Mouse (Mus musculus) midbrain, embryonic 15.5 days (tissue): Measurements from ENCODE around the gene Rbms3. TPM values are rescaled to one million over a fixed set of nuclear protein-coding genes. Genes with fewer than 3 reads are reported as not detected.

ENCODE experiments used
- ATAC-seq: fragments of 200-750 bp; cut with Nextera tagmentation; replicated peaks from 2 replicates; pipeline ENCODE4 v1.8.0; 2017; ENCODE audit warnings: moderate TSS enrichment
- H3K27ac ChIP-seq: fragments of 300-500 bp; sonication (generic); 2 replicates; pipeline ENCODE4 v1.5.1; 2015; ENCODE audit warnings: mild to moderate bottlenecking, inconsistent platforms
- H3K27me3 ChIP-seq: fragments of 300-500 bp; sonication (generic); replicated peaks from 2 replicates; pipeline ENCODE4 v1.6.1; 2015; ENCODE audit warnings: inconsistent platforms
- H3K36me3 ChIP-seq: fragments of 300-500 bp; sonication (generic); replicated peaks from 2 replicates; pipeline ENCODE4 v1.6.1; 2015; ENCODE audit warnings: inconsistent platforms
- H3K4me1 ChIP-seq: fragments of 300-500 bp; sonication (generic); 2 replicates; pipeline ENCODE4 v1.6.1; 2015; ENCODE audit warnings: inconsistent platforms
- H3K4me2 ChIP-seq: fragments of 300-500 bp; sonication (generic); 2 replicates; pipeline ENCODE4 v1.6.1; 2015; ENCODE audit warnings: inconsistent platforms, mild to moderate bottlenecking, moderate library complexity
- H3K4me3 ChIP-seq: fragments of 300-500 bp; sonication (generic); 2 replicates; pipeline ENCODE4 v1.5.1; 2015; ENCODE audit warnings: mild to moderate bottlenecking, inconsistent platforms
- H3K9ac ChIP-seq: fragments of 300-500 bp; sonication (generic); 2 replicates; pipeline ENCODE4 v1.6.1; 2015; ENCODE audit warnings: mild to moderate bottlenecking, inconsistent platforms
- H3K9me3 ChIP-seq: fragments of 300-500 bp; sonication (generic); 2 replicates; pipeline ENCODE4 v1.6.1; 2016; ENCODE audit warnings: inconsistent platforms
- WGBS: fragments of 180-500 bp; shearing (Covaris S2); methylation state at CpG from one replicate; pipeline ENCODE4 v1.1.7; 2015; ENCODE audit warnings: mixed read lengths; 5-methylcytosine and 5-hydroxymethylcytosine counted together
- polyA plus RNA-seq: library from polyadenylated mRNA; unstranded; fragments of >200 nt; fragmentation: Nextera tagmentation; extraction: Ambion mirVana; gene quantifications from 2 replicates; pipeline ENCODE4 v1.2.1, GENCODE M21; 2015

Gene Rbms3
- polyA plus RNA-seq, 1 experiment from 2014 or later: 51.9 TPM

DNA sequence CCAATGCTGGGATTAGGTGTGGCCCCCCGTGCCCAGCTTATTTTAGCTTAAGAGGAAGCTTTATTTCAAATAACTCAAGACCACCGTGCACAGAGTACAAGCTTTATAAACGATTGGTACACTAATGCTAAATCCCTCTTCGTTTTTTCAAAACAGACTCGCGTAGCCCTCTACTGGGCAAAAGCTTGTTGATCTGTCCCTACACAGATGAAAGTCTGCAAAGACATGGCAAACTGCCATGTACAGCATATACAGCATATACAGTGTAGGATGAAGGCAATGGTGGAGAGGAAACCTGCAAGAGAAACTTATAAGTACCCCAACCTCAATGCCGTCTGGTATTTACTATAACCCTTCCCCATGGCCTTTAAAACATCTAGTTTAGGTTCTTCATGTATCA is 46.1 kb downstream of the Rbms3 start:
- H3K4me3 ChIP-seq: no peak overlapping the region
- H3K4me2 ChIP-seq: no peak overlapping the region
- no peak overlapping the region for H3K9ac ChIP-seq
- ATAC-seq: no peak
- no peaks in the 10 kb centered on the region for H3K36me3 ChIP-seq
- 63% methylated on average over 7 of the region's 7 CpGs for WGBS
- no peaks in the 10 kb centered on the region for H3K27me3 ChIP-seq
- no peaks in the 10 kb centered on the region for H3K4me1 ChIP-seq
- H3K27ac ChIP-seq: no peak overlapping the region
- H3K9me3 ChIP-seq: no peaks in the 10 kb centered on the region

DNA sequence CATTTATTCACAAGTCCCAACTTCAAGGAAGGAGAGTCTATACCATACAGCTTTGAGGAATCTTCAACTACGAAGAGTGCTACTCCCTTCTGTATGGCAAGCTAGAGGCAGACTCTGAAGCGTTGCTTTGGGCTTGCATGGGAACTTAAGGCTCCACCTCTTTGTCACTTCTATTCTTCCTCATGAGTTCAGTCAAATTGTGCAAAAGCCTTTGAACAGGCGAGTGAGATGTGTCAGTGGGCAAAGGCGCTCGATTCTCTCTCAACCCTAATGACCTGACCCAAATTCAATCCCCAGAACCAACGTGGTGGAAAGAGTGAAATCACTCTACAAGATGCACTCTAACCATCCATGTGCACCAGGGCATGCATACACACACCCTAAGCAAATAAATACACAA is 47.1 kb downstream of the Rbms3 start:
- ATAC-seq: no peak
- 72% methylated on average over 6 of the region's 6 CpGs for WGBS
- H3K4me2 ChIP-seq: no peak overlapping the region
- H3K9me3 ChIP-seq: no peaks in the 10 kb centered on the region
- H3K4me1 ChIP-seq: no peaks in the 10 kb centered on the region
- H3K36me3 ChIP-seq: no peaks in the 10 kb centered on the region
- H3K27me3 ChIP-seq: no peaks in the 10 kb centered on the region
- H3K4me3 ChIP-seq: no peak overlapping the region
- H3K27ac ChIP-seq: no peak overlapping the region
- no peak overlapping the region for H3K9ac ChIP-seq

DNA sequence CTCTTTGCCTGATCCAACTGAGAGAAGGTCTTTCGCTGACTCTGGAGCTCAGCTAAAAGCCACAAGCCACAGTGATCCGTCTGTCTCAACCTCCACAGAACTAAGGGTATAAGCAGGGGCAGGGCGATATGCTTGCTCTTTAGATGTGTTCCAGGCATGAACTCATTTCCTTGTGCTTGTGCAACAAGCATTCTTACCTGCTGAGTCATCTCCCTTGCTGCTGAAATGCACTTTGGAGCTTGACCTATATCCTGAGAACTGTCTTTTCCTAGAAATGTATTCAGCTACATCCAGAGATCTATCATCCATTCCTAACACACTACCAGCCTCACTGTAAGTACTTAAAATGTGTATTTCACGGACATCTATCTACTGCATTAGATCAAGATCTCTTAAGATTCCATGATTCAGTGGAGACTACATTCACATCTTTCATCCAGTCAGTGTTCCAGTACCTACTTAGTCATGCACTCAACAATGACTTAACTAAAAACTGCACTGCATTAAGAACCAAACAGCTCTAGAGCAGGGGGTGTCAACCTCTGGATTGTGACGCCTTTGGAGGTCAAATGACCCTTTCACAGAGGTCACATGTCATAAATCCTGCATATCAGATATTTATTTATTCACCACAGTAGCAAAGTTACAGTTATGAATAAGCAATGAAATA is 58.4 kb downstream of the Rbms3 start:
- Histone ChIP-seq H3K36me3 (no peaks in the 10 kb centered on the region), H3K27me3 (no peaks in the 10 kb centered on the region), H3K9me3 (no peaks in the 10 kb centered on the region), H3K4me3 (no peak overlapping the region), H3K9ac (no peak overlapping the region), H3K4me1 (no peaks in the 10 kb centered on the region), H3K27ac (no peak overlapping the region), H3K4me2 (no peak overlapping the region)
- no peak for ATAC-seq
- 86% methylated on average over 5 of the region's 5 CpGs for WGBS

DNA sequence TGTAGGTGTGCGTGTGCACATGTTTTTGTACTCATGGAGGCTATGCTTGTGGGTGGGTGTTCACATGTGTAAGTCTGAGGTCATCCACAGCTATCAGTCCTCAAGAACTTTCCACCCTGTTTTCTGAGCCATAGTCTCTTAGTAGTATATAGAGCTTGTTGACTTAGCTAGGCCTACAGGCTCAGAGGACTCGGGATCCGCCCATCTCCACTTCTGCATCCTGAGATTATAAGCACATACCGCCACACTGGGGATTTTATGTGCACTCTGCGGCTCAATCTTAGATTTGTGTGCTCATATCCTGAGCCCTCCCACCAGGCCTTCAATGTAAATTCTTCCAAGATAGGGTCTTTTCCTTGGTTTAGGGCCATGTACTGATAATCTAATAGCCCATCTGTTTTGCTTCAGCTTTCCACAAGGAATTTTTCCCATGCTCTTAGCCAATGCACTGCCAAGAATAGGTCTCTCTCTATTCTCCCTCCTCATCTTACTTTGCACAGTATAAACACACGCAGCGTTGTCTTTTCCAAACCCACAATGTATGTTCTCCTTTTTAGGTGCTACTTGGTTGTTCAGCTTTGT is 59.4 kb downstream of the Rbms3 start:
- Histone ChIP-seq H3K4me1 (no peaks in the 10 kb centered on the region), H3K27me3 (no peaks in the 10 kb centered on the region), H3K4me3 (no peak overlapping the region), H3K36me3 (no peaks in the 10 kb centered on the region), H3K9ac (no peak overlapping the region), H3K4me2 (no peak overlapping the region), H3K9me3 (no peaks in the 10 kb centered on the region), H3K27ac (no peak overlapping the region)
- 93% methylated on average over 7 of the region's 7 CpGs for WGBS
- ATAC-seq: no peak

DNA sequence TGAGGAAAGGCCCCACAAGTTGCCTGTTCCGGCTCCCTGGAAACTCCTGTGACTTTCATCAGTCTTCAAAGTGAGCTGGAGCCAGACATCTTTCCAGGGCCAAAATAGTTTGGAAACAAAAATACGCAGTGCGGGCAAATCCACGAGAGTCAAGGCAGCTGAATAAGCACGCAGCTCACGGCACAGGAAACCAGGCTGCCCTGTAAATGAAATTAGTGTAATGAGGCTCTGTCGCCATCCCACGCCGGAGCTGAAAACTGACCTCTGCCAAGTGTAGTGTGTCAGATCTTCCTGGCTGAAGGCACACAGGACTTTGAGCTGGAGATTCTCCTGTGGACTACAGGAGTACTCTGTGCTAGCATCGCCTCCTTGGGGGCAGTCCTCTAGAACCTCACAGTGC is 63.4 kb downstream of the Rbms3 start:
- no peak overlapping the region for H3K27ac ChIP-seq
- WGBS: 90% methylated on average over 10 of the region's 10 CpGs
- H3K9ac ChIP-seq: no peak overlapping the region
- ATAC-seq: no peak
- no peak overlapping the region for H3K4me3 ChIP-seq
- no peak overlapping the region for H3K4me2 ChIP-seq
- H3K9me3 ChIP-seq: no peaks in the 10 kb centered on the region
- H3K4me1 ChIP-seq: no peaks in the 10 kb centered on the region
- H3K27me3 ChIP-seq: no peaks in the 10 kb centered on the region
- no peaks in the 10 kb centered on the region for H3K36me3 ChIP-seq

DNA sequence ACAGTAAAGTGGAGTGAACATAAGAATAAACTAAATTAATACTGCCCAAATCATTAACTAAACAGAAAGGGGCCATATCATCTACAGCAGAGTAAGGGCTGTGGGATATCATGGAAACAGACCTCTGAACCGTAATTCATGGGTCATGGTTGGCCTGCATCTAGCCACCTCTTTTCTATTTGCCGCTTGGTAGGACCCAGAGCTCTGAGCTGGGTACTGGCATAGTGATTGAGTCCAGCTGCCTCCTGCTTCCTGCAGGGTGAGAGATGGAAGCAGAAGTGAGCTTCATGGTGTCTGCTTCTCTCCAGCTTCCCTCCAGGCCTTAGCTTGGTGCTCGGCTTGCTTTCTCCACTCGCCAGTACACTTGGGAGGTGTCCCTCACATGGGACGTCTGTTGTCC is 71.2 kb downstream of the Rbms3 start:
- H3K27me3 ChIP-seq: no peaks in the 10 kb centered on the region
- H3K27ac ChIP-seq: no peak overlapping the region
- no peaks in the 10 kb centered on the region for H3K36me3 ChIP-seq
- 94% methylated on average over 5 of the region's 5 CpGs for WGBS
- H3K4me2 ChIP-seq: no peak overlapping the region
- ATAC-seq: no peak
- no peaks in the 10 kb centered on the region for H3K4me1 ChIP-seq
- no peak overlapping the region for H3K4me3 ChIP-seq
- no peaks in the 10 kb centered on the region for H3K9me3 ChIP-seq
- no peak overlapping the region for H3K9ac ChIP-seq

DNA sequence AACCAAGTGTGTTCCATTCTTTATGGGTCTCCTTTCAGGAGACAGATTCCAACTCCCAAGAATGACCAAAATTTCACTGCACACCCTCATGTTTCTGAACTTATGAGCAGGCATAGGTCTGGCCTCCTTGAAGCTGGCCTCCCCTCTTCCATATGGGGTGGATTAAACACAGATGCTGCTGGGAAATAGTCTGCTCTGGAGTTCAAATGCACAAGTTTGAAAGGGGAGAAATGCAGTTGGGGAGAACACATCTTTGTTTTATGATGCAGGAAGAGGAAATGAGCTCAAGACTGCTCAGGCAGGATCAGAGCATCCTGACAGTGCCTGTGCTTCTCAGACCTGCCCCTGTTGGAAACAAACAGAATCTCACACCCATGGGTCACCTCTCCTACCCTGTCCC is 75.4 kb downstream of the Rbms3 start:
- no peak for ATAC-seq
- Histone ChIP-seq H3K9ac (no peak overlapping the region), H3K4me2 (no peak overlapping the region), H3K9me3 (no peaks in the 10 kb centered on the region), H3K36me3 (no peaks in the 10 kb centered on the region), H3K4me1 (no peaks in the 10 kb centered on the region), H3K27me3 (no peaks in the 10 kb centered on the region), H3K4me3 (no peak overlapping the region), H3K27ac (no peak overlapping the region)

DNA sequence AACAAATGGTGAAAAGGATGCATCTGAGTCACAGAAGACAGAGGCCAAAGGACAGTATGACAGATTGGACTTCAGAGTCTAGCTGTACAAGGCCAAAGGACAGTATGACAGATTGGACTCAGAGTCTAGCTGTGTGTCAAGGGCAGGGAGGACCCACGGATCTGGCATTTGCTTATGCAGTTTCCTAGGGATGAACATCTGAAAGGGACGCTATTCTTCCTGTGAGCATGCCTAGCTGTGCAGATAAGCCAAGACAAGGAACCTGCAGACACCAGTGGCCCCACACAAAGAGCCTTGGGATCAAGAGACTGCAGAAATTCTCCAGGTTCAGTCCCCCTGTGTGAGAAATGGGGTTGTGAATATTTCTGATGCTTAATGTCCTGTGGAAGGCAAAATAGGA is 100.4 kb downstream of the Rbms3 start:
- Histone ChIP-seq H3K9me3 (no peaks in the 10 kb centered on the region), H3K4me2 (no peak overlapping the region), H3K36me3 (no peaks in the 10 kb centered on the region), H3K27me3 (no peaks in the 10 kb centered on the region), H3K4me1 (no peaks in the 10 kb centered on the region), H3K9ac (no peak overlapping the region), H3K27ac (no peak overlapping the region), H3K4me3 (no peak overlapping the region)
- ATAC-seq: no peak
- WGBS: 78% methylated on average over 2 of the region's 2 CpGs

DNA sequence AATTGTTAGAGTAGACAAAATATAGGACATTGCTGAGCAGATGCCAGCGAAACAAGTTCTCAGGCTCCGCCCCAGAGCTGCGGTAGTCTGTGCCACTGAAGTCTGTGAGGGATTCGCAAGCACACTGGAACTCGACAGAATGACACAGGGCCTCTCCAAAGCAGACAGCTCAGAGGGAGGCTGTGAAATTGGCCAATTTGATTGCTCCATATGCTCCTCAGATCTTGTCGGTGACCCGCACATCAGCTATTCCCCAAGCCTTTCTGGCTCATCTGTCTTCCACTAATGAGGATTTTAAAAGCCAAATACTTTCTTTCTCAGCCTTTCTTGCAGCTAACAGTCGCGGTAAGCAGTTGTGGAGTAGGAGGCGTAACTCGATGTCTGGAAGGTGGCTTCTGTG is 120.8 kb downstream of the Rbms3 start:
- H3K4me3 ChIP-seq: no peak overlapping the region
- no peak overlapping the region for H3K27ac ChIP-seq
- 60% methylated on average over 11 of the region's 11 CpGs for WGBS
- no peaks in the 10 kb centered on the region for H3K36me3 ChIP-seq
- H3K9ac ChIP-seq: no peak overlapping the region
- no peaks in the 10 kb centered on the region for H3K9me3 ChIP-seq
- H3K4me2 ChIP-seq: no peak overlapping the region
- ATAC-seq: no peak
- H3K27me3 ChIP-seq: no peaks in the 10 kb centered on the region
- no peaks in the 10 kb centered on the region for H3K4me1 ChIP-seq

DNA sequence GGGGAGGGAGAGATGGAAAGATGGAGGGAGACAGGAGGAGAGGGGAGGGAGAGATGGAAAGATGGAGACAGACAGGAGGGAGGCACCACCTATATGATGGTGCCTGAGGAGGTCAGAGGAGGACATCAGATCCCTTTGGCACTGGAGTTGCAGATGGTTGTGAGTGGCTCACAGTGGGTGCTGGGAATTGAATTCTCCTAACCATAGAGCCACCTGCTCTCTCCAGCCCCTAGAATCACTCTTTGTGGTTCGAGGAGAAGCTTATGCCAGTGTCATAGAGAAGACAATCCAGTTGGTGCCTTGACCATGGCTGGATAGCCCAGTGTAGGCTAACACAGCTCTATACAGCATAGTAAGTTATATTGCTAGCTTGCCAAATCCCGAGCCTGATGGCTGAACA is 137.8 kb downstream of the Rbms3 start:
- Histone ChIP-seq H3K4me3 (no peak overlapping the region), H3K36me3 (no peaks in the 10 kb centered on the region), H3K27me3 (no peaks in the 10 kb centered on the region), H3K9ac (no peak overlapping the region), H3K9me3 (no peaks in the 10 kb centered on the region), H3K4me2 (no peak overlapping the region), H3K4me1 (no peaks in the 10 kb centered on the region), H3K27ac (no peak overlapping the region)
- WGBS: 81% methylated on average over 2 of the region's 2 CpGs
- ATAC-seq: no peak

DNA sequence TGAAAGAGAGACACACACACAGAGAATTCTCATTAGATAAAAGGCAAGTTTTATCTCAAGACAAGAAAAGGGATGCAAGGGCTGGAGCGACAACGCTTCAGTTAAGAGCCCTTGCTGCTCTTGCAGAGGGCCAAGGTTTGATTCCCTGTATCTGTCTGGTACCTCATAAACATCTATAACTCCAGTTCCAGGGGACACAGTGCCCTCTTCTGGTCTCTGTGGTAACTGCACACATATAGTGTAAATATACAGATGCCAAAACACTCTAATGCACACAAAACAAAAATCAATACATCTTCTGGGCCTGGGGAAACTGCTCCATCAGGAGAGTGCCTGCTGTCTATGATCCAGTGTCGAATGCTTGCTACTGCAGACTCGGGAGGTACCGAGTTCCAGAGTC is 145.3 kb downstream of the Rbms3 start:
- ATAC-seq: no peak
- 93% methylated on average over 5 of the region's 5 CpGs for WGBS
- Histone ChIP-seq H3K4me2 (no peak overlapping the region), H3K4me3 (no peak overlapping the region), H3K4me1 (no peaks in the 10 kb centered on the region), H3K9ac (no peak overlapping the region), H3K27ac (no peak overlapping the region), H3K9me3 (no peaks in the 10 kb centered on the region), H3K36me3 (no peaks in the 10 kb centered on the region), H3K27me3 (no peaks in the 10 kb centered on the region)

DNA sequence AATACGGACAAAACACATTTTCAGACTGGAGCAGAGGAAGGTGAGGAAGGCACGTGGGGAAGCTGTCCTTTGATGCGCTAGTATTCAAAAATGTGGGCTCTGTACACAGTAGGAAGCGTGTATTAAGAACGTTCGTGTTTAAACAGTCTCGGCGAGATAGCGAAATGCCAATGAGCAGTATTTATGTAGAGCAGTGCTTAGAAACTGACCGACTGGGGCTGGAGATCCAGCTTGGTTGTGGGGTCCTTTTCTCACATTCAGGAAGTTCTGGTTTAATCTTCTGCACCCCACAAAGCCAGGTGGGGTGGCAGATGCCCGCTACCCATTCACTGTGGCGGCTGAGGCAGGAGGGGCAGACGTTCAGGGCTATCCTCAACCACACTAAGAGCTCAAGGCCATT is 153.0 kb downstream of the Rbms3 start:
- no peak for ATAC-seq
- Histone ChIP-seq H3K4me2 (no peak overlapping the region), H3K27ac (no peak overlapping the region), H3K36me3 (no peaks in the 10 kb centered on the region), H3K4me1 (no peaks in the 10 kb centered on the region), H3K9ac (no peak overlapping the region), H3K4me3 (no peak overlapping the region), H3K9me3 (no peaks in the 10 kb centered on the region), H3K27me3 (no peaks in the 10 kb centered on the region)
- 65% methylated on average over 13 of the region's 13 CpGs for WGBS

DNA sequence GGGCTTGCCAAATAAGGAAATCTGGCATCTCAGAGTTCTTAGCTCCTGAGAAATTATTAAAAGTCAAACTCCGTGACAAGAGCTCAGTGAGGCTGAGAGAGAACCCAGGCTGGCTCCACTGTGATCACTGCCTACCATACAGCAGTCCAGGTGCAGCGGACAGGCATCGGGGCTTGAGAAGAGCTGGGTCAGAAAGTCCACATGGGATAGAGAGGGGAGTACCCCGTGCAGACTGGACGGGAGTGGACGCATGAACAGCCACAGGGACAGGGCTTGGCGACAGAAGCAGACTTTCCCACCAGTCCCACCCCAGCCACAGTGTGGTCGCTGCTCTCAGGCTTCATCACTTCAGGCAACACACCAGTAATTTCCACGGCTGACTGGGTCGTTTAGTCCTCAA is 176.9 kb downstream of the Rbms3 start:
- Histone ChIP-seq H3K36me3 (no peaks in the 10 kb centered on the region), H3K27ac (no peak overlapping the region), H3K4me1 (no peaks in the 10 kb centered on the region), H3K9ac (no peak overlapping the region), H3K27me3 (no peaks in the 10 kb centered on the region), H3K4me2 (no peak overlapping the region), H3K4me3 (no peak overlapping the region), H3K9me3 (no peaks in the 10 kb centered on the region)
- ATAC-seq: no peak
- 59% methylated on average over 10 of the region's 10 CpGs for WGBS
